Mouse (Mus musculus) frontal cortex, postnatal 14 days (tissue): ENCODE measurements at regions not wholly inside any gene's neighbourhood (a gene's known extent, or its start where the extent isn't known, plus 50 kb on each side); places are given as distances from the start of the nearest gene placed in this dataset.
A peak's percentile ranks its signal among the peaks of the same experiment; 100 is the strongest.
"Not testable (repeated sequence)": the region's sequence is repeated elsewhere in the genome, so short reads cannot be mapped to it uniquely, and the experiment has no call there.

Source experiments
- DNase-seq, 2 experiments: peaks; one replicate each; pipeline ENCODE4 v3.0.0; 2022; ENCODE audit warnings: low spot score in 2 of 2

DNA sequence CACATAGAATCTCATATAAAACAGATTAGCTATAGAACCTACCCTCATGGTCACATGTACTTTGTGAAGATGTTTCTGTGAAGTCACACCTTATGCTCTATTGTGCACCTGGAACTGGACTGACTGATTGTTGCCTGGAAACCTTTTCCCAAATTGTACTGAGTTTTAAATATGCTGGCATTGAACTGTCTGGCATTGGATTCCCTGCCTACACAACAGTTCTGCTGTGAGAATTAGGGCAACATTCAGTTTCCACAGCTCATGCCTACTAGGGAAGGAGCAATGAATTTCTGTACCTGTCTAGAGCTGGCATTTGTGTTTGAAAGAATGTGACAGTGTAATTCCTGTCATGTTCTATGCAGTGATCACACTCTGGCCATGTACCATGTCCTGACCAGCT, 60.4 kb upstream of the Poc5 start:
- DNase-seq = no peak

GRCm38 (mm10) chr13:96324636-96325035, 63.5 kb upstream of the Poc5 start:
- DNase-seq = no peak

GRCm38 (mm10) chr13:96317161-96317560, 70.9 kb upstream of the Poc5 start:
- not testable (repeated sequence) for DNase-seq

GRCm38 (mm10) chr13:96313241-96313640, 74.9 kb upstream of the Poc5 start:
- DNase-seq = no peak

DNA sequence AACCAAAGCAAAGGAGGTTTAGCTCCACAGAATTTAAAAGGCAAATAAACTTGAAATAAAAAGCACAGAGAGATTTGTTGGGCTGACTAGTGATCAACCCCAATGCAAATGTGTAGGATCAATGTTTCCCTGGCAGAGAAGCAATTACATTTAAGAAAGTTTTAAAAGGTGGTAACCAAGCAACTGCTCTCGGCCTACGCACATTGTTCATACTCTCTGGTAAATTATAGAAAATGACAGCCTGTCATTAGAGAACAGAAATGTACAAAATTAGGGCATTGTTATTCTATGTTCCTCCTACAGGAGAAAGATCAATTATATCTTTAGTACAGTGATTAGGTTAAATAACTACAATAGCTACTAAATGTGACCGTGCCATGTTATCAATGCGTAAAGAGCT, 85.6 kb upstream of the Poc5 start:
- no peak for DNase-seq

GRCm38 (mm10) chr13:96287797-96288196, 100.3 kb upstream of the Poc5 start:
- DNase-seq = peak; percentile 6 to 9

GRCm38 (mm10) chr13:96269946-96270345, 118.1 kb upstream of the Poc5 start:
- no peak for DNase-seq

DNA sequence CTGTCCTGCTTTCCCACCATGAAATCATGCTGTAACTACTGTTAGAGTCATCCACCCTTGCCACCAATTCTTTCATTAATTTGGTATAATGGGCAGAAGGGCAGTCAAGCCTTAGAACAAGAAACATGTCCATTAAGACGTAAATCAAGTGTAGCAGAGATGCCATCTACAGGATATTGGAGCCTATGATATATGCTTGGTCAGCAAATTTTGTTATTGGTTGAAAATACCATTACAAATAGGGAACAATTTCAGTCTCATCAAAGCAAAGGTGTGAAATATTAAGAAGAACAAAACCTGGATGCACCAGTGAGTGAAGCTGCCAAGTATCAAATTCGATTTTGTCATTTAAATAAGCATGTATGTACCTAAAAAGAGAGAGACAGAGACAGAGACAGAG, 123.6 kb upstream of the Sv2c start:
- DNase-seq = no peak

DNA sequence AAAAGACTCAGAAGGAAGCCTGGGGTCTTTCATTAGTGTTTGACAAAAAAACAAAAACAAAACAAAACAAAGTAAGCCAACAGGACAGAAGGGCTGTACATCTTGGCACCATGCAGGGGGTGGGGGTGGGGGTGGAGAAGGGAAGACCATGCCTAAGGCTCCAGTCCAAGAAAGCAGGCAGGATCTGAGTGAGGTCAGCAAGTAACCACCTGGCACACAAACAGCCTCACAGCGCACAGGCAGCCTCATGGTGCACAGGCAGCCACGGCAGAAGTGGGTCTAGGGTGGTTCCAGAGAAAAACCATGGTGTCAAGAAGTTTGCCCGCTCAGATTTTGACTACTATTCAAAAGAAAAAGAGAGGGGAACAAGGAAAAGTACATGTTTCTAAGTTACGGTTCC, 122.0 kb upstream of the Sv2c start:
- no peak for DNase-seq

GRCm38 (mm10) chr13:96220763-96221162, 88.4 kb upstream of the Sv2c start:
- no peak for DNase-seq

DNA sequence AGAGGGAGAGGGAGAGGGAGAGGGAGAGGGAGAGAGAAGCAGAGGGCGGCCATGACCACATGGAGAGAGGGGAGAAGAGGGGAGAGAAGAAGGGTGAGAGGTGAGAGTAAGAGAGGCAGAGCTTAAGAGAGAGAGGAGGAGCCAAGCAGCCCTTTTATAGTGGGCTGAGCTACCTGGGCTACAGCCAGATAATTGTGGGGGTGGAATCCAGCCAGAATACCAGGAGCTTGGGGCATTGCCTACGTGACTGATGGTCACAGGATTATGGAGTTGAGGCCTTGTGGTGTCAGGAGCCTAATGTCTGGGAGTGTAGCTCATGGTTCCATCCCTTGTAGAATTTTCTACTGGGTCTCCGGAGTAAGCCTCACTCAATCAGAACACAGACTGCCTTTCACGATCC, 83.1 kb upstream of the Sv2c start:
- no peak for DNase-seq

DNA sequence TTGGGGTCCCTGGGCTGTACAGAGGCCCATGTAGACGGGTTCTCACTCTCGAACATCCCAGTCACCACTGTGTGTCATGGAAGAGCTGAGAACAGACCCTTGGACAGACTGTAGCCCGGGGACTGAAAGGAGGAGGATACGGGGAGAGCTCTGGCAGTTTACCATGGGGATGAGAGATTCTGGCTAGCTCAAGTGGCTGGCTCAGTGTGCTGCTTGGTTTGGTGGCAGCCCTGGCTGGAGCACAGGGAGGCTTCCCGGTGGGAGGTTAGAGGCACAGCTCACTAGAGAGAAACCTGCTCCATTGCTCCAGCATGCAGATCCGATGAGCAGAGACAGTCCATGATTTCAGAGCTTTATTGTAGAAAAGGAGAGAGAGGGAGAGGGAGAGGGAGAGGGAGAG, 82.7 kb upstream of the Sv2c start:
- no peak for DNase-seq

DNA sequence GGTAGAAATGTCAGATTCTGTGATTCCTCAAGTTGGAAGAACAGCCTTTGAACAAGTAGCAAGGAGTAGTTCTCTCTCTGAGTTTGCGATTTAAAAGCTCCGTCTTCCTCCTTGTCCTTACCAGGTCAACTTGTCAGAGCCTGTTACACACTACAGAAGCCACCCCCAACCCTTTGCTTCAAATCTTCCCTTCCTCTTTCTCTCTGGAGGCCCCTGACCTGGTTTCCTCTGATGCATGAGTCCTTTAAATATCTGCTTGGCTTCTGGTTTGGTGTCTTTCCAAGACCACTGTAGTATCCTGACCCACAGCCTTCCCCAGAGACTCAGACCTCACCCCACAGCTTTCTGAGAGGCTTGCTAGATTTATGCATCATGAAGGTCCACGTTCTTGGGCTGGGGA, 73.7 kb upstream of the Sv2c start:
- DNase-seq = no peak

DNA sequence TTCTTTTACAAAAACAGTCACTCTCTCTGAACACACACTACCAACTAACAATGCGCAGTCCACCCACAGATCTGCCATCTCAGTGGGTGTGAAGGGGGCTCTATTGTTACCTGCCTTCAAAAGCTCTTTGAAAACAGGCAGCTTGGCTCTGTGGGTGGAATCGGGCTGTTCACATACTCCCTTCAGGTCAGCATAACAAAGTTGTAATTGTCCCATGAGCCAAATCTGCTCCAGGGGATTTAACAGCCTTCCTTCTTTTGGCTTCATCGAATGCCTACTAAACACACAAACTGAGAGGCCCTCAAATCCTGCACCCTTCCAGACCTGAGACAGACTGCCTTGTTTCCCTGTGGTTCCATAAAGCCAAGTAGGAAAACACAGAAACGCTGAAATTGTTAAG, 56.2 kb upstream of the Sv2c start:
- DNase-seq = no peak
